9 mouse cellular contexts compared by ENCODE assay signal in the genomic region with DNA sequence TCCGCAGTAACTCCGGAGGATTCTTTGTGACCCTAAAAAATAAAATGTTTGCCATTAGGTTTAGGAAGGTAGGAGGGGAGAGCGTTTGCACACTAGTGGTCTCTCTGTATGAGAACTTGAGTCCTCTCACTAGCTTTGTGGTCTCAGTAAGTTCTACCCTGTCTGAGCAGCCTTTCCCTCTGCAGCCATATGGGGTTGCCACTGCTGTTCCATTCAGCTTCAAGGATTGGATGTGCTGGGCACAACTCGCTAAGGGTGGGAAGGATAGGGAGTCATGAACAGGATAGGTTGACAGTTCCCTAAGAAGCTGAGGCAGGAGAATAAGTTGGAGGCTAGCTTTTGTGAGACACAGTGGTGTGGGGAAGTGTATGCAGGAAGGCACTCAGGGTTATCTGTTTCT. TPM values are rescaled to one million over a fixed set of nuclear protein-coding genes. Genes with fewer than 3 reads are reported as not detected.
DNase-seq lines count a peak whose midpoint lies in the region; ATAC-seq lines count a peak whose summit lies in the region.
"Had no signal": no experiment of that assay in that cellular context is flagged by ENCODE, and none has a peak within 500 bp of the region (broad histone marks: within the 10 kb centered on the region; RNA-seq: fewer than 3 reads in every experiment).

No protein-coding gene starts in this region.

- 0 out of 2 replicates have a peak, but pooled peaks cover 3% of the 10 kb centered on the region for H3K9me3 ChIP-seq in heart, embryonic 12.5 days (replicated peaks)
- H3K9me3 ChIP-seq in hindbrain, embryonic 14.5 days (ENCODE audit: control insufficient read depth, low read length): peaks cover 5% of the 10 kb centered on the region; the same call in 1 of the 2 replicates
- no peaks in the 10 kb centered on the region for H3K9me3 ChIP-seq in midbrain, embryonic 15.5 days

- H3K4me3 ChIP-seq in heart, embryonic 12.5 days: peak overlapping the region; percentile 64
- peak overlapping the region; percentile 68 for H3K4me3 ChIP-seq in hindbrain, embryonic 14.5 days (replicated peaks; ENCODE audit: low read length)
- H3K4me3 ChIP-seq in midbrain, embryonic 15.5 days: peak overlapping the region; percentile 71

- no peak overlapping the region for H3K9ac ChIP-seq in heart, embryonic 12.5 days
- H3K9ac ChIP-seq in hindbrain, embryonic 14.5 days: no peak overlapping the region
- peak overlapping the region; percentile 71; the same call in 1 of the 2 replicates for H3K9ac ChIP-seq in midbrain, embryonic 15.5 days

- WGBS in heart, embryonic 12.5 days: 1% methylated on average over 4 of the region's 4 CpGs
- WGBS in hindbrain, embryonic 14.5 days: 2% methylated on average over 4 of the region's 4 CpGs
- WGBS in midbrain, embryonic 15.5 days: 4% methylated on average over 4 of the region's 4 CpGs

- H3K36me3 ChIP-seq in heart, embryonic 12.5 days: no peaks in the 10 kb centered on the region
- H3K36me3 ChIP-seq in hindbrain, embryonic 14.5 days (replicated peaks; ENCODE audit: control insufficient read depth, insufficient read depth): no peaks in the 10 kb centered on the region
- no peaks in the 10 kb centered on the region for H3K36me3 ChIP-seq in midbrain, embryonic 15.5 days (replicated peaks)

- no peak overlapping the region for H3K27ac ChIP-seq in heart, embryonic 12.5 days (ENCODE audit: poor library complexity, severe bottlenecking)
- no peak overlapping the region for H3K27ac ChIP-seq in hindbrain, embryonic 14.5 days
- peak overlapping the region; percentile 90; the same call in 1 of the 2 replicates for H3K27ac ChIP-seq in midbrain, embryonic 15.5 days
- H3K27ac ChIP-seq: macrophage had no signal

- no peak for DNase-seq in heart, adult 8-10 months (ENCODE audit: low spot score)
- peak; percentile 35 for DNase-seq in ZHBTc4 (ENCODE audit: low read depth, low spot score)
- DNase-seq in hindbrain, embryonic 14.5 days (ENCODE audit: low spot score): no peak
- no peak for DNase-seq in right cerebral cortex, postnatal 25 days
- no peak for DNase-seq in cerebellum, postnatal 4 days (ENCODE audit: low spot score in 2 of 2)
- DNase-seq in urinary bladder, adult 18-20 months (ENCODE audit: low spot score in 2 of 2): no peak

- peaks cover 94% of the 10 kb centered on the region for H3K27me3 ChIP-seq in heart, embryonic 12.5 days (replicated peaks)
- peaks cover 13% of the 10 kb centered on the region for H3K27me3 ChIP-seq in hindbrain, embryonic 14.5 days (ENCODE audit: control insufficient read depth, insufficient read depth, low read length)
- H3K27me3 ChIP-seq in midbrain, embryonic 15.5 days (replicated peaks): 0 out of 2 replicates have a peak, but pooled peaks cover 2% of the 10 kb centered on the region

- ATAC-seq in heart, embryonic 12.5 days (ENCODE audit: insufficient number of reproducible peaks, low FRiP score): no peak; the same call in 1 of the 2 replicates
- ATAC-seq in hindbrain, embryonic 14.5 days (ENCODE audit: low FRiP score): no peak
- ATAC-seq in midbrain, embryonic 15.5 days (replicated peaks): peak; percentile 23

- H3K4me1 ChIP-seq in heart, embryonic 12.5 days (replicated peaks): peaks cover 17% of the 10 kb centered on the region
- H3K4me1 ChIP-seq in hindbrain, embryonic 14.5 days (replicated peaks; ENCODE audit: control insufficient read depth, insufficient read depth, low read length): peaks cover 23% of the 10 kb centered on the region
- H3K4me1 ChIP-seq in midbrain, embryonic 15.5 days: peaks cover 45% of the 10 kb centered on the region

- peak overlapping the region; percentile 98 for H3K4me2 ChIP-seq in heart, embryonic 12.5 days
- peak overlapping the region; percentile 94 for H3K4me2 ChIP-seq in hindbrain, embryonic 14.5 days (replicated peaks)
- peak overlapping the region; percentile 89 for H3K4me2 ChIP-seq in midbrain, embryonic 15.5 days

RNA-seq across cellular contexts. Expression of a gene that starts 0.7 kb away (rescaled TPM):
- 0.19 TPM in 1 of 2 replicates, not detected in the other for polyA plus RNA-seq in heart, embryonic 12.5 days (2016; fragmentation: Nextera tagmentation; extraction: Ambion mirVana)
- total RNA-seq in heart, adult 8-10 months (2022): not detected
- 9.3 and 13.5 TPM in 2 replicates for polyA plus RNA-seq in hindbrain, embryonic 14.5 days (2014; fragmentation: Nextera tagmentation; extraction: Ambion mirVana)
- 12.6 and 15.6 TPM in 2 replicates for polyA plus RNA-seq in midbrain, embryonic 15.5 days (2015; fragmentation: Nextera tagmentation; extraction: Ambion mirVana)
- polyA plus RNA-seq: macrophage had no signal

RNA-seq across cellular contexts. Expression of a gene that starts 27.4 kb away (rescaled TPM):
- polyA plus RNA-seq in heart, embryonic 12.5 days (2016; fragmentation: Nextera tagmentation; extraction: Ambion mirVana): not detected in 2 replicates
- 10 to 100 TPM; 42.2 to 72.8 (median 45.1) TPM for total RNA-seq in heart, adult 8-10 months (2022)
- 0.12 and 0.29 TPM in 2 replicates for polyA plus RNA-seq in hindbrain, embryonic 14.5 days (2014; fragmentation: Nextera tagmentation; extraction: Ambion mirVana)
- polyA plus RNA-seq in midbrain, embryonic 15.5 days (2015; fragmentation: Nextera tagmentation; extraction: Ambion mirVana): not detected in 2 replicates
- polyA plus RNA-seq: macrophage had no signal
